Mouse (Mus musculus) olfactory bulb, adult 2 months (tissue): Measurements from ENCODE around the gene Dcst2.

Experiments
- CTCF ChIP-seq: fragments of 200-500 bp; IDR thresholded peaks from 2 replicates; pipeline ENCODE4 v1.5.1; 2012; ENCODE audit warnings: low read depth, mild to moderate bottlenecking, low read length, moderate library complexity; ENCODE audit not compliant: insufficient read depth
- POLR2A ChIP-seq: fragments of 200-500 bp; IDR thresholded peaks from 2 replicates; pipeline ENCODE4 v1.6.1; 2012; ENCODE audit warnings: mild to moderate bottlenecking, low read depth, low read length, moderate library complexity; ENCODE audit not compliant: insufficient read depth

GRCm38 (mm10) chr3:89333053-89333452 is 28.7 kb upstream of the Dcst2 start:
- TF ChIP-seq CTCF (no peak), POLR2A (no peak)
